Mouse (Mus musculus) kidney, adult 9 months (tissue): ENCODE data around the gene Mecom.
A peak's percentile ranks its signal among the peaks of the same experiment; 100 is the strongest.

ENCODE experiments used
- DNase-seq: peaks from one replicate; pipeline ENCODE4 v3.0.0; 2022

Gene Mecom

DNA sequence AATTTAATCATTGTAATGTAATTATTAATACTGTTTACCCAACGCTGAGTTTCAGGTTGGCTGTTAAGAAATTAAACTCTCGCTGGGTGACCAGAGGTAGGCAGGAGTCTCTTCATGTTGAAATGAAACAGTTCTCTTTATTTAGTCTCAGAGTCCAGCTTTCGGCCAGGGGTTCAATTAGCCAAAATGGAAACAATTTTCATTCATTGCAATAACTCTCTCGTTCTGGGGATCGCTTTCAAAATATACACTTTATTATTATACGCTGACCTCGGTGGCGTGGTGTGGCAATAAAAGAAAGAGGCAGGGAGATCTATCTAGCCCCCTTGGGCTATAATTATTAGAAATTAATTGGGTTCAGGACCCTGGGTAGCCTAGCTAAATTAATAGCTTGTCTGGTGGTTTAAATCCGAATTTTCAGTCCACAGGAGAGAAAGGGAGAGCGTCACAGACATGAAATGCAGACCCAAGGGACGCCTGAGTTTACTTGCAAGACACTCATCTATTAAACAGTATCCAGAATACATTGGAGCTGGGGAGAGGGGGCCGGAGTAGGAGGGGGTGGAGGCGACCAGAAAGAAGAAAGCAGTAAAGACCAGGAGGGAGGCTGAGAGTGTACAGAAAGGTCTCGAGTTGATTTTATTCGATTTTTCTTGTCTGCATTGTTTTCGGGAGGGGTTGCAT is 34.4 kb downstream of the Mecom start:
- peak; percentile 20 for DNase-seq

- DNase-seq, result peak; percentile 29
Observed at GRCm38 (mm10) chr3:30512459-30513030, 35.3 kb downstream of the Mecom start.

GRCm38 (mm10) chr3:30511796-30512195 is 36.0 kb downstream of the Mecom start:
- DNase-seq, result no peak

- no peak for DNase-seq
Observed at GRCm38 (mm10) chr3:30511062-30511640, 36.7 kb downstream of the Mecom start.

- DNase-seq, result peak; percentile 33
Observed at GRCm38 (mm10) chr3:30510646-30511045, 37.2 kb downstream of the Mecom start.

DNA sequence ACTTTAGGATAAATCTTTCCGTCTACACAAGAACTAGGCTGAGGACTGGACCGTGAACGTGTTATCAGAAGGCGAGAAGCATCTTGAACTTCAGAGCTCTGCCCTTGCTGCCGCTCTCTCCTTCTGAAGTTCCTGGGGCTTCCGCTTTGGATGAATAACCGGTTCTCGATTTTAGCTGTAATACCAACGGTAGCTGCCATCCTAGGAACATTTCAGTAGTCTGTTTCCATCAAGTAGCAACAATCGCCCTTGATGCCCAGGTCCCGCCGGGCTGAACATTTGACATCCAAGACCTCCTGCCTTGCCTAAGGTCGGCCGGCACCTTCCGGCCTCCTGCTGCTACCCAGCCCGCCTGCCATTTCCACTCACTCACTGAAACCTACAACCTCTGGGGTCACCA is 37.7 kb downstream of the Mecom start:
- DNase-seq, result no peak

- DNase-seq, result peak; percentile 50
Observed at GRCm38 (mm10) chr3:30508930-30509910, 38.6 kb downstream of the Mecom start.

DNA sequence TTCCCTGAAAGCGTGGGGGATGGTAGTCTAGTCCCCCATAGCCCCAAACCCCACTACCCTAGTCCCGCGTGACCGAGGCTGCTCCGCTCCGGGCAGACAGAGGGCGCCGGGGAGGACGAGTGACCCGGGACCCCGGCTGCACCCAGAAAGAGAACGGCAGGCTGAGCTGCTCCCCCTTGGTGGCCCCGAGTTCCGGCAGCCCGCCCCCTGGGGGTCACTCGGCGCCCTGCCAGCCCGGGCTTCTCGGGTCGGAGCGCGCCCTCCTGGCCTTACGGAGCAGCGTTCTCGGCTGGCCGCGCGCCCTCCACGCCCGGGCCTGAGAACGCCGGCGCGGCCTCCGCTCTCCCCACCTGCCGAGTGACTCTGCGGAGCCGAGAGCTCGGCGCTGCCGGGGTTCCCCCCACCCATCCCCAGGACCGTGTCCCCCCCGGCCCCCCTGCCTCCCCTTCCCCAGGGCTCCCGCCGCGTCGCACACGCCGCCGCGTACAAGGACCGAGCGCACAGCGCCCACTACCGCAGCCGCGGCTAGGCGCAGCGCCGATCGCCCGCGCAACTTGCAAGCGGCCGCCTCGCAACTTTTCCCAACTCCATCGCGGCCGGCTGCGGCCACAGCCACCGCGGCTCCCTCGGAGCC is 39.4 kb downstream of the Mecom start:
- DNase-seq, result peak; percentile 76

GRCm38 (mm10) chr3:30507576-30508295 is 40.1 kb downstream of the Mecom start:
- no peak for DNase-seq

DNA sequence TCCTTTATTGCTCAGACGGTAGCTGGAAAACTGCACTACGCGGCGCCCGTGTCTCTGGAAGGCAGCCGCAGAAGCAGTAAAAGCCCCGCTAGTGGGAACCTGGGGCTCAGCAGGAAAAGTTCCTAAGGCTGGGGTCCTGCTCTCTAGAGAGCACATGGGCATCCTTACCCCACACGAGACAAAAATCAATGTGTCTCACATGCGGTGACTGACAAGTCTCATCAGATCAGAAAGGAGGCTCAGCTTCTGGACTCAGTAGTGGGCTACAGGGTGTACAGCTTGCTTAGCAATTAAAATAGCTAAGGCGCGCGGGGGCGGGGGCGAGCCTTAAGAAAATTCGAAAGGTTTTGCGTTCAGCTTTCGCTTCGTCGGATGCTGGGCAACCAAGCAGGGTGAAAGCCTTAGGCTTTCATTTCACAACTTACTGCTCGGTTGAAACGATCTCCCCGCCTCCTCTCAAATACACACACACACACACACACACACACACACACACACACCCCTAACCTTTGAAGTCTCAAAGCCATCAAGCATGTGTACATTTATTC is 40.7 kb downstream of the Mecom start:
- peak; percentile 57 for DNase-seq

GRCm38 (mm10) chr3:30506329-30507027 is 41.3 kb downstream of the Mecom start:
- DNase-seq, result peak; percentile 32

DNA sequence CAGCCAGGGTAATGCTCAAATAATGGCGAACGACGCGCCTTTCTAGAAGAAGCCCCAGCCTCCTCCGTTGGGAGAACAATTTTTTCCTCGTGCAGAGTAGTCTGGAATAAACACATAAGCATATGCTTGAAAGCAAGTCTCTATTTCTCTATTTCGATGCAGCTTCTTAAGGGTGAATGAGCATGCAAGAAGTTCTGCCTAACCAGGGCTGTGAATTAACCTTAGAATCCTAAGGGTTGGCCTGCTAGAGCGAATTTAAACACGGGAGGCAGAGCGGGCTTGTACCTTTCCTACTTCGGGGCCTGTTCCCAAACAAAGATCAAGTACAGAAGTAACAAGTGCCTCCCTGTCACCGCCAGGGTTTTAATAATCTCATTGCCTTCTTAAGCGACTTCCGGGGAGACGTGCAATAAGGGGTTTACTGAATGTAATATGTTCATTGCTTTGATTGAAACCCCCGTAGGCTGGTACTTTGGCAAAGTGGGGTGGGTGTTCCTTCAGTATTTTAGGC is 42.0 kb downstream of the Mecom start:
- DNase-seq, result peak; percentile 29

DNA sequence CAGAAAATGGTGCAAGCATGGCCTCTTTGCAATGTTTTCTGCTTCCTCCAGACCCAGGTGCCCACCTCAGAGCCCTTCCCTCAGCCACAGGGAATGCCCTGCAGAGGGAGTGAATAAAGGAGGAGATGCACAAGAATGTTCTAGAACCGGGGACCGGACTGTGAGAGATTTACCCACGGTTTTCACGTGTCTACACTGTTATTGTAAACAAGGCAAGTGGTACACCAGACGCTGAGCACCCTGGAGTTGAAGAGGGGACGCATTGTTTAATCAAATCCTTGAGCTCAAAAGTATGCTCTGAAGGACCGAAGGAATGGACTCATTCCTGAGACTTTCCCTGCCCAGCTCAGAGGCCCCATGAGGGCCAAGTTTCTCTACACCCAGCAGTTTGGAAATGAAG is 43.2 kb downstream of the Mecom start:
- DNase-seq, result peak; percentile 8

- peak; percentile 23 for DNase-seq
Observed at GRCm38 (mm10) chr3:30503821-30504220, 44.0 kb downstream of the Mecom start.

GRCm38 (mm10) chr3:30498202-30498828 is 49.5 kb downstream of the Mecom start:
- DNase-seq, result peak; percentile 19

GRCm38 (mm10) chr3:30494371-30494770 is 53.4 kb downstream of the Mecom start:
- no peak for DNase-seq

DNA sequence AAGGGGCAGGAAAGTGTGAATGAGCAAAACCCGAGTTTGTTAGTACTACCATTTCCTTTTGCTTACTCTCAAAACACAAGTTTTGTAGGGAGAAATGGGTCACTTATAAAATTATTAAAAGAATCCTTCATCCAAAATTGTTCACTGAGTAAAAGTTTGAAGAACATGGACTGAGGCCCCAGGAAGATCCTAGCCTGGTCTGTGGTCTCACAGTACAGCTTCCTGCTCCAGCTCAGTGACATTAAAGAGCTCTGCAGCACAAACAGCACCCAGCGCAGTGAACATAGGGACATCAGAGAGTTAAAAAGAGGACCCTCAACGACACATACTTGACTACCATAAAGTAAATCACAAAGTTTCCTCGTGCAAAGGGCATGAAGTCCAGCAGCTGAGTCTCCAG is 59.0 kb downstream of the Mecom start:
- no peak for DNase-seq

- DNase-seq, result no peak
Observed at GRCm38 (mm10) chr3:30486422-30486821, 61.4 kb downstream of the Mecom start.

GRCm38 (mm10) chr3:30483006-30483684 is 64.7 kb downstream of the Mecom start:
- DNase-seq, result peak; percentile 32

DNA sequence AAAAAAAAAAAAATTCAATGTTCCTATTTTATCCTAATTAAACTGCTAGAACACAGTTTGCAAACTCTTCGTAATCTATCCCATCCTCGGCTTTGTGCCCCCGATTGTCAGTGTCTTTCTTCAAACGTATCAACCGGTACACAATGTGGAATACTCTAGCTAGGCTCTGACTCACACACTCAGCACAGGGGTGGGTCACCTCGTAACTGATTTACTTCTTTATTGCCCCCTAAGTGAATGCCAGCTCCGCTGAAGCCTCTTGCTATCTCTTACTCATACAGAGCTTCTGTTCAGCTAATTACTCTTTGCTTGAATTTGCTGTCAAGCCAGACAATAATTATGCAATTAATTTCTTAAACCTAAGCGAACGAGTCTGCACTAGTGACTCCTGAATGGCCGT is 66.1 kb downstream of the Mecom start:
- no peak for DNase-seq
